Mouse (Mus musculus): ENCODE measurements around the gene Cwc22. TPM values are rescaled to one million over a fixed set of nuclear protein-coding genes. Genes with fewer than 3 reads are reported as not detected.

Cwc22 gene
- polyA plus RNA-seq, 1 experiment: 6.7 TPM

- DNase-seq: no peak
- Histone ChIP-seq H3K4me3 (ENCODE audit: control insufficient read depth, insufficient read depth, low read length) (no peak overlapping the region), H3K27me3 (ENCODE audit: control insufficient read depth, insufficient read depth, low read length) (no peaks in the 10 kb centered on the region), H3K4me1 (replicated peaks; ENCODE audit: control insufficient read depth, insufficient read depth, low read length) (no peaks in the 10 kb centered on the region), H3K27ac (ENCODE audit: control insufficient read depth, insufficient read depth, low read length) (no peak overlapping the region), H3K36me3 (ENCODE audit: control insufficient read depth, insufficient read depth, low read length) (no peaks in the 10 kb centered on the region)
- WGBS: 97% methylated on average over 1 of the region's 1 CpGs
- TF ChIP-seq CTCF (IDR thresholded peaks at IDR 0.05; ENCODE audit: borderline replicate concordance, control insufficient read depth, extremely low read depth, insufficient read depth, low read length, poor library complexity) (no peak), POLR2A (IDR thresholded peaks at IDR 0.05; ENCODE audit: control insufficient read depth, extremely low read depth, insufficient read depth, low read length, poor library complexity) (no peak)
Measured at GRCm38 (mm10) chr2:77959341-77959740, 13.2 kb upstream of the Cwc22 start.

- 92% methylated on average over 6 of the region's 6 CpGs for WGBS
- Histone ChIP-seq H3K27ac (ENCODE audit: control insufficient read depth, insufficient read depth, low read length) (no peak overlapping the region), H3K4me1 (replicated peaks; ENCODE audit: control insufficient read depth, insufficient read depth, low read length) (no peaks in the 10 kb centered on the region), H3K36me3 (ENCODE audit: control insufficient read depth, insufficient read depth, low read length) (no peaks in the 10 kb centered on the region), H3K27me3 (ENCODE audit: control insufficient read depth, insufficient read depth, low read length) (no peaks in the 10 kb centered on the region), H3K4me3 (ENCODE audit: control insufficient read depth, insufficient read depth, low read length) (no peak overlapping the region)
- TF ChIP-seq CTCF (IDR thresholded peaks at IDR 0.05; ENCODE audit: borderline replicate concordance, control insufficient read depth, extremely low read depth, insufficient read depth, low read length, poor library complexity): no peak
- no peak for TF ChIP-seq POLR2A (IDR thresholded peaks at IDR 0.05; ENCODE audit: control insufficient read depth, extremely low read depth, insufficient read depth, low read length, poor library complexity)
- no peak for DNase-seq
Measured at GRCm38 (mm10) chr2:77951415-77951913, 5.3 kb upstream of the Cwc22 start.

- peaks cover 3% of the 10 kb centered on the region for H3K4me1 ChIP-seq (replicated peaks; ENCODE audit: control insufficient read depth, insufficient read depth, low read length)
- no peak overlapping the region for H3K4me3 ChIP-seq (ENCODE audit: control insufficient read depth, insufficient read depth, low read length)
- H3K27ac ChIP-seq (ENCODE audit: control insufficient read depth, insufficient read depth, low read length): no peak overlapping the region
- TF ChIP-seq POLR2A (IDR thresholded peaks at IDR 0.05; ENCODE audit: control insufficient read depth, extremely low read depth, insufficient read depth, low read length, poor library complexity) (no peak), CTCF (IDR thresholded peaks at IDR 0.05; ENCODE audit: borderline replicate concordance, control insufficient read depth, extremely low read depth, insufficient read depth, low read length, poor library complexity) (no peak)
- H3K36me3 ChIP-seq (ENCODE audit: control insufficient read depth, insufficient read depth, low read length): no peaks in the 10 kb centered on the region
- DNase-seq: no peak
- WGBS: 83% methylated on average over 1 of the region's 1 CpGs
- H3K27me3 ChIP-seq (ENCODE audit: control insufficient read depth, insufficient read depth, low read length): no peaks in the 10 kb centered on the region
Measured at GRCm38 (mm10) chr2:77950111-77950510, 3.9 kb upstream of the Cwc22 start.

- no peak for DNase-seq
- H3K4me3 ChIP-seq (ENCODE audit: control insufficient read depth, insufficient read depth, low read length): no peak overlapping the region
- peaks cover 3% of the 10 kb centered on the region for H3K4me1 ChIP-seq (replicated peaks; ENCODE audit: control insufficient read depth, insufficient read depth, low read length)
- no peaks in the 10 kb centered on the region for H3K27me3 ChIP-seq (ENCODE audit: control insufficient read depth, insufficient read depth, low read length)
- WGBS: 94% methylated on average over 1 of the region's 1 CpGs
- no peaks in the 10 kb centered on the region for H3K36me3 ChIP-seq (ENCODE audit: control insufficient read depth, insufficient read depth, low read length)
- H3K27ac ChIP-seq (ENCODE audit: control insufficient read depth, insufficient read depth, low read length): no peak overlapping the region
- no peak for TF ChIP-seq CTCF (IDR thresholded peaks at IDR 0.05; ENCODE audit: borderline replicate concordance, control insufficient read depth, extremely low read depth, insufficient read depth, low read length, poor library complexity)
- TF ChIP-seq POLR2A (IDR thresholded peaks at IDR 0.05; ENCODE audit: control insufficient read depth, extremely low read depth, insufficient read depth, low read length, poor library complexity): no peak
Measured at GRCm38 (mm10) chr2:77949521-77949920, 3.3 kb upstream of the Cwc22 start.

GRCm38 (mm10) chr2:77948921-77949320 is 2.7 kb upstream of the Cwc22 start:
- 92% methylated on average over 2 of the region's 2 CpGs for WGBS
- Histone ChIP-seq H3K4me3 (ENCODE audit: control insufficient read depth, insufficient read depth, low read length) (no peak overlapping the region), H3K27me3 (ENCODE audit: control insufficient read depth, insufficient read depth, low read length) (no peaks in the 10 kb centered on the region), H3K36me3 (ENCODE audit: control insufficient read depth, insufficient read depth, low read length) (no peaks in the 10 kb centered on the region), H3K27ac (ENCODE audit: control insufficient read depth, insufficient read depth, low read length) (no peak overlapping the region), H3K4me1 (replicated peaks; ENCODE audit: control insufficient read depth, insufficient read depth, low read length) (peaks cover 3% of the 10 kb centered on the region)
- no peak for DNase-seq
- no peak for TF ChIP-seq CTCF (IDR thresholded peaks at IDR 0.05; ENCODE audit: borderline replicate concordance, control insufficient read depth, extremely low read depth, insufficient read depth, low read length, poor library complexity)

GRCm38 (mm10) chr2:77948126-77948525 is 2.0 kb upstream of the Cwc22 start:
- WGBS: 96% methylated on average over 1 of the region's 1 CpGs
- TF ChIP-seq POLR2A (IDR thresholded peaks at IDR 0.05; ENCODE audit: control insufficient read depth, extremely low read depth, insufficient read depth, low read length, poor library complexity) (no peak), CTCF (IDR thresholded peaks at IDR 0.05; ENCODE audit: borderline replicate concordance, control insufficient read depth, extremely low read depth, insufficient read depth, low read length, poor library complexity) (no peak)
- Histone ChIP-seq H3K4me3 (ENCODE audit: control insufficient read depth, insufficient read depth, low read length) (no peak overlapping the region), H3K36me3 (ENCODE audit: control insufficient read depth, insufficient read depth, low read length) (no peaks in the 10 kb centered on the region), H3K27ac (ENCODE audit: control insufficient read depth, insufficient read depth, low read length) (no peak overlapping the region), H3K4me1 (replicated peaks; ENCODE audit: control insufficient read depth, insufficient read depth, low read length) (peaks cover 3% of the 10 kb centered on the region), H3K27me3 (ENCODE audit: control insufficient read depth, insufficient read depth, low read length) (no peaks in the 10 kb centered on the region)
- DNase-seq: no peak
